Mouse (Mus musculus): Measurements from ENCODE around the gene Msmp. TPM values are rescaled to one million over a fixed set of nuclear protein-coding genes. Genes with fewer than 3 reads are reported as not detected.

Msmp gene
- polyA plus RNA-seq, 1 experiment from 2014 or later = 2.1 TPM

DNA sequence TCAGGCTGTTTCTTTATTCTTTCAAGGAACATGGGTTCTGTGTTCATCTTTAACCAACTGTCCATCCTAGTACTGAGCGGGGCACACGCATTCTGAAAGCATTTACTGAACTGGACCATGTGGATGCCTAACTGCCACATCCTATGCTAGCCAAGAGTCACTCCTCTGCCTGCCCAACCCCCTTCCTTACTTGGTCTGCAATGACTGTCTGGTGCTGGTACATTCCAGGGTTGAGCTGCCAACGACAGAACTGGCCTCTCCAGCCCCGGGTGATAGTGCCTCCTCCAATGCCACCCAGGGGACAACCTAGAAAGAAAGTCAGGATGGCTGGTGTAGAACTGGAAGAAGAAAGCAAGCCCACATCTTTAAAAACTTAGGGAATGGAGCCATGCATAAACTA, 10.7 kb downstream of the Msmp start:
- Histone ChIP-seq H3K27me3 (no peaks in the 10 kb centered on the region), H3K9me3 (no peaks in the 10 kb centered on the region), H3K4me3 (no peak overlapping the region), H3K36me3 (peaks cover 60% of the 10 kb centered on the region), H3K4me2 (replicated peaks) (no peak overlapping the region), H3K4me1 (peaks cover 32% of the 10 kb centered on the region), H3K9ac (no peak overlapping the region), H3K27ac (no peak overlapping the region)
- 89% methylated on average over 4 of the region's 4 CpGs for WGBS
- ATAC-seq (ENCODE audit: insufficient number of reproducible peaks, insufficient read depth, low FRiP score, low TSS enrichment) = no peak

- peaks cover 80% of the 10 kb centered on the region for H3K36me3 ChIP-seq
- no peak overlapping the region for H3K4me2 ChIP-seq (replicated peaks)
- H3K4me1 ChIP-seq = peaks cover 17% of the 10 kb centered on the region
- no peaks in the 10 kb centered on the region for H3K9me3 ChIP-seq
- no peak for ATAC-seq (ENCODE audit: insufficient number of reproducible peaks, insufficient read depth, low FRiP score, low TSS enrichment)
- no peak overlapping the region for H3K4me3 ChIP-seq
- H3K27ac ChIP-seq = no peak overlapping the region
- WGBS = 84% methylated on average over 6 of the region's 6 CpGs
- H3K9ac ChIP-seq = no peak overlapping the region
- H3K27me3 ChIP-seq = no peaks in the 10 kb centered on the region
These were observed 12.8 kb downstream of the Msmp start for GRCm38 (mm10) chr4:43571395-43572045.

- H3K9me3 ChIP-seq = no peaks in the 10 kb centered on the region
- H3K4me1 ChIP-seq = peaks cover 10% of the 10 kb centered on the region
- no peaks in the 10 kb centered on the region for H3K27me3 ChIP-seq
- no peak overlapping the region for H3K27ac ChIP-seq
- WGBS = 97% methylated on average over 9 of the region's 9 CpGs
- ATAC-seq (ENCODE audit: insufficient number of reproducible peaks, insufficient read depth, low FRiP score, low TSS enrichment) = no peak
- no peak overlapping the region for H3K4me2 ChIP-seq (replicated peaks)
- no peak overlapping the region for H3K4me3 ChIP-seq
- peaks cover 76% of the 10 kb centered on the region for H3K36me3 ChIP-seq
- H3K9ac ChIP-seq = no peak overlapping the region
These were observed 17.2 kb downstream of the Msmp start for GRCm38 (mm10) chr4:43567140-43567539.

- peaks cover 47% of the 10 kb centered on the region for H3K36me3 ChIP-seq
- no peak overlapping the region for H3K27ac ChIP-seq
- peaks cover 32% of the 10 kb centered on the region for H3K4me1 ChIP-seq
- no peaks in the 10 kb centered on the region for H3K9me3 ChIP-seq
- WGBS = 51% methylated on average over 2 of the region's 2 CpGs
- 0 out of 2 replicates have a peak overlapping the region, but pooled peaks have one; percentile 13 for H3K4me3 ChIP-seq
- 0 out of 2 replicates have a peak overlapping the region, but pooled peaks have one; percentile 2 for H3K4me2 ChIP-seq (replicated peaks)
- no peak for ATAC-seq (ENCODE audit: insufficient number of reproducible peaks, insufficient read depth, low FRiP score, low TSS enrichment)
- H3K9ac ChIP-seq = no peak overlapping the region
- H3K27me3 ChIP-seq = no peaks in the 10 kb centered on the region
These were observed 20.1 kb downstream of the Msmp start for GRCm38 (mm10) chr4:43564231-43564630.

- Histone ChIP-seq H3K4me2 (replicated peaks) (peak overlapping the region; percentile 82), H3K27me3 (no peaks in the 10 kb centered on the region), H3K9me3 (no peaks in the 10 kb centered on the region), H3K27ac (no peak overlapping the region), H3K36me3 (peaks cover 40% of the 10 kb centered on the region), H3K4me1 (peaks cover 39% of the 10 kb centered on the region), H3K9ac (peak overlapping the region; percentile 95; the same call in 1 of the 2 replicates), H3K4me3 (peak overlapping the region; percentile 93)
- WGBS = 84% methylated on average over 4 of the region's 4 CpGs
- no peak for ATAC-seq (ENCODE audit: insufficient number of reproducible peaks, insufficient read depth, low FRiP score, low TSS enrichment)
These were observed 20.8 kb downstream of the Msmp start for GRCm38 (mm10) chr4:43563601-43563875.

GRCm38 (mm10) chr4:43562769-43563600, 21.3 kb downstream of the Msmp start:
- 7% methylated on average over 22 of the region's 22 CpGs for WGBS
- Histone ChIP-seq H3K9ac (peak overlapping the region; percentile 95), H3K4me3 (peak overlapping the region; percentile 93), H3K27ac (peak overlapping the region; percentile 99; the same call in 1 of the 2 replicates), H3K4me2 (replicated peaks) (peak overlapping the region; percentile 82), H3K4me1 (peaks cover 44% of the 10 kb centered on the region), H3K36me3 (peaks cover 35% of the 10 kb centered on the region), H3K27me3 (no peaks in the 10 kb centered on the region), H3K9me3 (no peaks in the 10 kb centered on the region)
- peak; percentile 2; the same call in 1 of the 2 replicates for ATAC-seq (ENCODE audit: insufficient number of reproducible peaks, insufficient read depth, low FRiP score, low TSS enrichment)

DNA sequence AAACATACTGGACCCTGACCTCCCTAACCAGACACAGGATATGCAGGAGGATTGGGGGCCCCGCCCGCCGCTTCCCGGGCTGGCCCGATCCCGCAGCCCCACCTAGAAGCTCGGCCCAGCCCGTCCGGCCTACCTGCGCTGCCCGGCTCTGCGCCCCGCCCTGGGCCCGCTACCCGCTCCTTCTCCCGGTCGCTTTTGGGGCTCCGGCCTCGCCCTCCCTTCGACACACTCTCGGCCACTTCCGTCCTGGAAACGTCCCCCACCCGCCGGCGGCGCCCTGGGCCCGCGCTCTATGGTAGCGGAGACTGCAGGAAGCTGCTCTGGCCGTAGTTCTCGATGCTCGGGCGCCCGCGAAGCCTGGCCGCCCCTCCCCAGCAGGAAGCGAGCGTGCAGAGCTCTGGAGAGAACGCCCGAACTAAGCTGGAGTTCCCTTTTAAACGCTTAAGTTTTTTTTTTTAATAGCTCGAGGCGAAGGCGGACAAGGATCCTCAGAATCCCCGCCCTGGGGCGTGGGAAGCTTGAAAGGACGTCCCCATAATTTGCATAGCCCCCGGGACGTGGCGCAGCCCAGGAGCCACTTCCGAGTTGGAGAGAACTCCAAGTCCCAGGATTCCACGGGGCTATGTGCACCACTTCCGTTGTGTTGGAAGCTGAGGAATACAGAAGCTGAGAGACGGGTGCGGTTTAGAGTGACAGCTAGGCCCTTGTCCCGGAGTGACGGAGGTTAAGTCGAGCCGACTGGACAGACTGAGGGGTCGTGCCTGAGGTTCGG, 22.1 kb downstream of the Msmp start, which contains the start of the genes Creb3 and Tln1:
Gene Creb3, plus strand, starts transcription at position 336 of the 772 bp plus-strand sequence.
Gene Tln1, minus strand, starts transcription at position 695 of the 772 bp plus-strand sequence.
- Histone ChIP-seq H3K27me3 (no peaks in the 10 kb centered on the region), H3K27ac (peak within 1 kb of the TSS; percentile 99), H3K4me3 (peak within 1 kb of the TSS; percentile 93), H3K9ac (peak within 1 kb of the TSS; percentile 95), H3K4me2 (replicated peaks) (peak within 1 kb of the TSS; percentile 82), H3K36me3 (peaks cover 27% of the 10 kb centered on the region), H3K4me1 (peaks cover 52% of the 10 kb centered on the region), H3K9me3 (no peaks in the 10 kb centered on the region)
- peak; percentile 93 for ATAC-seq (ENCODE audit: insufficient number of reproducible peaks, insufficient read depth, low FRiP score, low TSS enrichment)
- under 1% methylated on average over 62 of the region's 62 CpGs for WGBS

- Histone ChIP-seq H3K27ac (peak overlapping the region; percentile 99), H3K9me3 (no peaks in the 10 kb centered on the region), H3K4me3 (peak overlapping the region; percentile 93), H3K27me3 (no peaks in the 10 kb centered on the region), H3K9ac (peak overlapping the region; percentile 95), H3K36me3 (peaks cover 22% of the 10 kb centered on the region), H3K4me2 (replicated peaks) (peak overlapping the region; percentile 82), H3K4me1 (peaks cover 52% of the 10 kb centered on the region)
- 0 out of 2 replicates have a peak, but pooled peaks have one; percentile 23 for ATAC-seq (ENCODE audit: insufficient number of reproducible peaks, insufficient read depth, low FRiP score, low TSS enrichment)
- 3% methylated on average over 16 of the region's 16 CpGs for WGBS
These were observed 22.8 kb downstream of the Msmp start for GRCm38 (mm10) chr4:43561436-43561996.

GRCm38 (mm10) chr4:43560976-43561375, 23.3 kb downstream of the Msmp start:
- Histone ChIP-seq H3K27me3 (no peaks in the 10 kb centered on the region), H3K4me2 (replicated peaks) (peak overlapping the region; percentile 82), H3K27ac (peak overlapping the region; percentile 99; the same call in 1 of the 2 replicates), H3K4me3 (peak overlapping the region; percentile 93), H3K4me1 (peaks cover 52% of the 10 kb centered on the region), H3K9me3 (no peaks in the 10 kb centered on the region), H3K9ac (peak overlapping the region; percentile 95), H3K36me3 (peaks cover 22% of the 10 kb centered on the region)
- no peak for ATAC-seq (ENCODE audit: insufficient number of reproducible peaks, insufficient read depth, low FRiP score, low TSS enrichment)
- WGBS = 30% methylated on average over 2 of the region's 2 CpGs

- H3K4me1 ChIP-seq = peaks cover 52% of the 10 kb centered on the region
- WGBS = 20% methylated on average over 6 of the region's 6 CpGs
- H3K9me3 ChIP-seq = no peaks in the 10 kb centered on the region
- no peak for ATAC-seq (ENCODE audit: insufficient number of reproducible peaks, insufficient read depth, low FRiP score, low TSS enrichment)
- H3K27me3 ChIP-seq = no peaks in the 10 kb centered on the region
- peak overlapping the region; percentile 93 for H3K4me3 ChIP-seq
- peak overlapping the region; percentile 26; the same call in 1 of the 2 replicates for H3K27ac ChIP-seq
- H3K4me2 ChIP-seq (replicated peaks) = peak overlapping the region; percentile 82
- peaks cover 22% of the 10 kb centered on the region for H3K36me3 ChIP-seq
- H3K9ac ChIP-seq = 0 out of 2 replicates have a peak overlapping the region, but pooled peaks have one; percentile 1
These were observed 24.1 kb downstream of the Msmp start for GRCm38 (mm10) chr4:43560243-43560611.
